Mouse (Mus musculus) pancreas, adult 10 weeks (tissue): Measurements from ENCODE around the gene Tmem243. TPM values are rescaled to one million over a fixed set of nuclear protein-coding genes. Genes with fewer than 3 reads are reported as not detected.

ENCODE experiments used
- polyA plus RNA-seq: library from polyadenylated mRNA; stranded (reverse); fragments of 350-450 nt; fragmentation: Illumina TruSeq; extraction: RNeasy Lipid Tissue Mini Kit (QIAGEN cat#74804); gene quantifications from one replicate; pipeline ENCODE4 v1.2.3, GENCODE M21; 2015; ENCODE audit warnings: low read depth, low replicate concordance; ENCODE audit not compliant: insufficient read depth

Gene Tmem243
- polyA plus RNA-seq = 6.0 TPM

GRCm38 (mm10) chr5:9100207-9100848 lies at the start of gene Tmem243:
Gene Tmem243 (plus strand): TSS chr5:9100668.

GRCm38 (mm10) chr5:9161456-9162041 lies 61.1 kb downstream of the Tmem243 start, which contains the start of gene Dmtf1:
Gene Dmtf1 (minus strand): TSS chr5:9161776.

Other genes starting within 250 kb of the Tmem243 start
- 1.2 TPM for gene Abcb4, start 207.0 kb upstream of the Tmem243 start, polyA plus RNA-seq
- gene Crot, start 103.3 kb upstream of the Tmem243 start, polyA plus RNA-seq = 5.3 TPM
- 9.4 TPM for gene Dmtf1, start 61.1 kb downstream of the Tmem243 start, polyA plus RNA-seq
- 2.0 TPM for gene 9330182L06Rik, start 165.4 kb downstream of the Tmem243 start, polyA plus RNA-seq